Mouse (Mus musculus) kidney, adult 2 months (tissue): ENCODE measurements around the gene Tbx2.

ENCODE experiments used
- CTCF ChIP-seq: fragments of 200-500 bp; conservative IDR thresholded peaks from 2 replicates; pipeline ENCODE4 v1.5.1; 2011; ENCODE audit warnings: low read depth, mild to moderate bottlenecking, control low read depth, low read length, moderate library complexity, mixed read lengths; ENCODE audit not compliant: insufficient read depth, insufficient read length
- POLR2A ChIP-seq: fragments of 200-500 bp; IDR thresholded peaks from one replicate; pipeline ENCODE4 v1.6.1; 2011; ENCODE audit warnings: low read depth, low read length, control low read depth

DNA sequence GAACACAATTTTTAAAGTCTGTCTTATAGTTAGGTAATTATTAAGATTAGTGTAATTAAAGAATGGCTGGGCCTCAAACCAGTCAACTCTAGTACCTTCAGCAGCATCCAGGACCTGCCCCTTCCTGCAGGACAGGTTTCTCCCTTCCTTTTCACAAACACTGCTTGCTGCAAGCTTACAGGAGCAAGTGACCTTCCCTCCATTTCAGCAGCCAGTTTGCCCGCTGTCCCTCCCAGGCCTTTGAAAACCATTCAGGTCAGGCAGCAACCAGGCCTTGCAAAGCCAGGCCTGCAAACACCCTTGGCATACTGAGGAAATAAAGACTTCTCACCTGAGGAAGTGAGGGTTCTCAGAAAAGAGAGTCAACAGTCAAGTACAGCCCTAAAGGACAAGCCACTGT is 41.1 kb upstream of the Tbx2 start:
- TF ChIP-seq CTCF, result no peak
- TF ChIP-seq POLR2A, result no peak
